Mouse (Mus musculus) limb, embryonic 15.5 days (tissue): ENCODE data around the gene Gabbr1. TPM values are rescaled to one million over a fixed set of nuclear protein-coding genes. Genes with fewer than 3 reads are reported as not detected.
"Not testable (repeated sequence)": the region's sequence is repeated elsewhere in the genome, so short reads cannot be mapped to it uniquely, and the experiment has no call there.

Experiments
- ATAC-seq: fragments of 200-750 bp; cut with Nextera tagmentation; 2 replicates; pipeline ENCODE4 v1.8.0; 2017; ENCODE audit warnings: low read depth, moderate TSS enrichment; ENCODE audit not compliant: insufficient number of reproducible peaks, low FRiP score, low TSS enrichment
- H3K27ac ChIP-seq: fragments of 300-500 bp; sonication (generic); 2 replicates; pipeline ENCODE4 v1.5.1; 2015; ENCODE audit warnings: moderate library complexity, mild to moderate bottlenecking, inconsistent platforms
- H3K27me3 ChIP-seq: fragments of 300-500 bp; sonication (generic); 2 replicates; pipeline ENCODE4 v1.6.1; 2015; ENCODE audit warnings: inconsistent platforms
- H3K36me3 ChIP-seq: fragments of 300-500 bp; sonication (generic); 2 replicates; pipeline ENCODE4 v1.6.1; 2015; ENCODE audit warnings: inconsistent platforms
- H3K4me1 ChIP-seq: fragments of 300-500 bp; sonication (generic); 2 replicates; pipeline ENCODE4 v1.6.1; 2015; ENCODE audit warnings: inconsistent platforms
- H3K4me2 ChIP-seq: fragments of 300-500 bp; sonication (generic); 2 replicates; pipeline ENCODE4 v1.6.1; 2015; ENCODE audit warnings: mild to moderate bottlenecking, inconsistent platforms
- H3K4me3 ChIP-seq: fragments of 300-500 bp; sonication (generic); 2 replicates; pipeline ENCODE4 v1.5.1; 2015; ENCODE audit warnings: mild to moderate bottlenecking, inconsistent platforms
- H3K9ac ChIP-seq: fragments of 300-500 bp; sonication (generic); 2 replicates; pipeline ENCODE4 v1.6.1; 2015; ENCODE audit warnings: inconsistent platforms
- H3K9me3 ChIP-seq: fragments of 300-500 bp; sonication (generic); 2 replicates; pipeline ENCODE4 v1.6.1; 2016; ENCODE audit warnings: inconsistent platforms
- WGBS: fragments of 180-500 bp; shearing (Covaris S2); methylation state at CpG from one replicate; pipeline ENCODE4 v1.1.7; 2015; 5-methylcytosine and 5-hydroxymethylcytosine counted together
- polyA plus RNA-seq: library from polyadenylated mRNA; unstranded; fragments of >200 nt; fragmentation: Nextera tagmentation; extraction: Ambion mirVana; gene quantifications from 2 replicates; pipeline ENCODE4 v1.2.1, GENCODE M21; 2015

The Gabbr1 gene
- polyA plus RNA-seq, 1 experiment from 2014 or later, result 8.7 TPM

GRCm38 (mm10) chr17:37018328-37018727 lies 27.4 kb upstream of the Gabbr1 start:
- H3K9ac ChIP-seq, result no peak overlapping the region

GRCm38 (mm10) chr17:37019242-37019641 lies 26.5 kb upstream of the Gabbr1 start:
- H3K4me3 ChIP-seq, H3K9ac ChIP-seq, H3K27me3 ChIP-seq, ATAC-seq, H3K4me1 ChIP-seq, H3K27ac ChIP-seq, H3K9me3 ChIP-seq, H3K36me3 ChIP-seq, H3K4me2 ChIP-seq: not testable (repeated sequence)
- 85% methylated on average over 5 of the region's 5 CpGs for WGBS

More at GRCm38 (mm10) chr17:37018328-37018727, 27.4 kb upstream of the Gabbr1 start:
- no peak for ATAC-seq
- Histone ChIP-seq H3K27me3 (no peaks in the 10 kb centered on the region), H3K4me2 (no peak overlapping the region), H3K4me1 (no peaks in the 10 kb centered on the region), H3K27ac (no peak overlapping the region), H3K4me3 (no peak overlapping the region), H3K36me3 (no peaks in the 10 kb centered on the region), H3K9me3 (no peaks in the 10 kb centered on the region)
- WGBS, result 85% methylated on average over 3 of the region's 3 CpGs

- 72% methylated on average over 9 of the region's 9 CpGs for WGBS
- H3K4me1 ChIP-seq, result no peaks in the 10 kb centered on the region
These were observed 22.9 kb upstream of the Gabbr1 start, which contains the start of gene Mog for GRCm38 (mm10) chr17:37022628-37023576. Gene Mog (minus strand): TSS chr17:37023398.

GRCm38 (mm10) chr17:37026425-37026824 lies 19.3 kb upstream of the Gabbr1 start:
- 85% methylated on average over 2 of the region's 2 CpGs for WGBS
- Histone ChIP-seq H3K4me3 (no peak overlapping the region), H3K4me2 (no peak overlapping the region), H3K27ac (no peak overlapping the region), H3K36me3 (no peaks in the 10 kb centered on the region), H3K4me1 (no peaks in the 10 kb centered on the region), H3K9me3 (no peaks in the 10 kb centered on the region), H3K9ac (no peak overlapping the region), H3K27me3 (no peaks in the 10 kb centered on the region)
- ATAC-seq, result no peak

More at GRCm38 (mm10) chr17:37022628-37023576, 22.9 kb upstream of the Gabbr1 start, which contains the start of gene Mog:
- ATAC-seq, result no peak
- H3K9me3 ChIP-seq, result no peaks in the 10 kb centered on the region
- no peak within 1 kb of the TSS for H3K27ac ChIP-seq
- H3K36me3 ChIP-seq, result no peaks in the 10 kb centered on the region
- no peak within 1 kb of the TSS for H3K4me3 ChIP-seq
- no peak within 1 kb of the TSS for H3K4me2 ChIP-seq
- no peaks in the 10 kb centered on the region for H3K27me3 ChIP-seq
- H3K9ac ChIP-seq, result no peak within 1 kb of the TSS

GRCm38 (mm10) chr17:37027486-37027885 lies 18.3 kb upstream of the Gabbr1 start:
- no peaks in the 10 kb centered on the region for H3K9me3 ChIP-seq
- no peak overlapping the region for H3K4me3 ChIP-seq
- H3K27me3 ChIP-seq, result no peaks in the 10 kb centered on the region
- H3K27ac ChIP-seq, result peak overlapping the region; percentile 94; the same call in 1 of the 2 replicates
- H3K9ac ChIP-seq, result no peak overlapping the region
- no peaks in the 10 kb centered on the region for H3K4me1 ChIP-seq
- WGBS, result 97% methylated on average over 4 of the region's 4 CpGs
- no peaks in the 10 kb centered on the region for H3K36me3 ChIP-seq
- ATAC-seq, result no peak
- H3K4me2 ChIP-seq, result no peak overlapping the region

- H3K4me2 ChIP-seq, result peak overlapping the region; percentile 47
- no peaks in the 10 kb centered on the region for H3K27me3 ChIP-seq
- ATAC-seq, result no peak
- peak overlapping the region; percentile 94 for H3K27ac ChIP-seq
- H3K9me3 ChIP-seq, result no peaks in the 10 kb centered on the region
- H3K4me3 ChIP-seq, result peak overlapping the region; percentile 54
- no peak overlapping the region for H3K9ac ChIP-seq
- WGBS, result 3% methylated on average over 10 of the region's 10 CpGs
- H3K4me1 ChIP-seq, result no peaks in the 10 kb centered on the region
- H3K36me3 ChIP-seq, result no peaks in the 10 kb centered on the region
These were observed 17.6 kb upstream of the Gabbr1 start for GRCm38 (mm10) chr17:37028212-37028611.

GRCm38 (mm10) chr17:37028683-37029120 lies 17.1 kb upstream of the Gabbr1 start:
- peak overlapping the region; percentile 47 for H3K4me2 ChIP-seq
- H3K9me3 ChIP-seq, result no peaks in the 10 kb centered on the region
- WGBS, result under 1% methylated on average over 14 of the region's 14 CpGs
- H3K9ac ChIP-seq, result peak overlapping the region; percentile 39
- peak; percentile 98 for ATAC-seq
- no peaks in the 10 kb centered on the region for H3K36me3 ChIP-seq
- peak overlapping the region; percentile 94 for H3K27ac ChIP-seq
- peak overlapping the region; percentile 54 for H3K4me3 ChIP-seq
- no peaks in the 10 kb centered on the region for H3K4me1 ChIP-seq
- H3K27me3 ChIP-seq, result no peaks in the 10 kb centered on the region

GRCm38 (mm10) chr17:37029162-37029561 lies 16.6 kb upstream of the Gabbr1 start:
- H3K9ac ChIP-seq, result peak overlapping the region; percentile 39; the same call in 1 of the 2 replicates
- H3K27me3 ChIP-seq, result no peaks in the 10 kb centered on the region
- no peaks in the 10 kb centered on the region for H3K9me3 ChIP-seq
- H3K4me1 ChIP-seq, result no peaks in the 10 kb centered on the region
- no peaks in the 10 kb centered on the region for H3K36me3 ChIP-seq
- H3K4me3 ChIP-seq, result peak overlapping the region; percentile 54
- H3K4me2 ChIP-seq, result peak overlapping the region; percentile 47
- ATAC-seq, result no peak
- peak overlapping the region; percentile 94 for H3K27ac ChIP-seq
- 57% methylated on average over 7 of the region's 8 CpGs for WGBS

GRCm38 (mm10) chr17:37039127-37039894 lies 6.5 kb upstream of the Gabbr1 start:
- H3K27ac ChIP-seq, result no peak overlapping the region
- no peaks in the 10 kb centered on the region for H3K36me3 ChIP-seq
- H3K27me3 ChIP-seq, result no peaks in the 10 kb centered on the region
- H3K9ac ChIP-seq, result no peak overlapping the region
- no peak overlapping the region for H3K4me3 ChIP-seq
- no peak for ATAC-seq
- no peaks in the 10 kb centered on the region for H3K4me1 ChIP-seq
- no peaks in the 10 kb centered on the region for H3K9me3 ChIP-seq
- WGBS, result 65% methylated on average over 2 of the region's 2 CpGs
- no peak overlapping the region for H3K4me2 ChIP-seq

- peak overlapping the region; percentile 80; the same call in 1 of the 2 replicates for H3K4me3 ChIP-seq
- peaks cover 27% of the 10 kb centered on the region for H3K4me1 ChIP-seq
- ATAC-seq, result no peak
- H3K9ac ChIP-seq, result no peak overlapping the region
- peak overlapping the region; percentile 94 for H3K4me2 ChIP-seq
- peak overlapping the region; percentile 87; the same call in 1 of the 2 replicates for H3K27ac ChIP-seq
- peaks cover 4% of the 10 kb centered on the region for H3K27me3 ChIP-seq
- no peaks in the 10 kb centered on the region for H3K36me3 ChIP-seq
- no peaks in the 10 kb centered on the region for H3K9me3 ChIP-seq
- 57% methylated on average over 7 of the region's 7 CpGs for WGBS
These were observed 1.0 kb upstream of the Gabbr1 start for GRCm38 (mm10) chr17:37044651-37045244.

- ATAC-seq, result peak; percentile 66
- Histone ChIP-seq H3K4me1 (peaks cover 43% of the 10 kb centered on the region), H3K9ac (peak overlapping the region; percentile 82), H3K36me3 (no peaks in the 10 kb centered on the region), H3K27ac (peak overlapping the region; percentile 87), H3K4me3 (peak overlapping the region; percentile 80), H3K27me3 (peaks cover 4% of the 10 kb centered on the region), H3K9me3 (no peaks in the 10 kb centered on the region), H3K4me2 (peak overlapping the region; percentile 94)
- under 1% methylated on average over 41 of the region's 58 CpGs for WGBS
These were observed 746 bp downstream of the Gabbr1 start for GRCm38 (mm10) chr17:37046312-37047112.
